Mouse (Mus musculus) right cerebral cortex, postnatal 14 days (tissue): ENCODE measurements at regions not wholly inside any gene's neighbourhood (a gene's known extent, or its start where the extent isn't known, plus 50 kb on each side); places are given as distances from the start of the nearest gene placed in this dataset.

ENCODE experiments used
- DNase-seq: peaks from one replicate; pipeline ENCODE4 v3.0.0; 2022

DNA sequence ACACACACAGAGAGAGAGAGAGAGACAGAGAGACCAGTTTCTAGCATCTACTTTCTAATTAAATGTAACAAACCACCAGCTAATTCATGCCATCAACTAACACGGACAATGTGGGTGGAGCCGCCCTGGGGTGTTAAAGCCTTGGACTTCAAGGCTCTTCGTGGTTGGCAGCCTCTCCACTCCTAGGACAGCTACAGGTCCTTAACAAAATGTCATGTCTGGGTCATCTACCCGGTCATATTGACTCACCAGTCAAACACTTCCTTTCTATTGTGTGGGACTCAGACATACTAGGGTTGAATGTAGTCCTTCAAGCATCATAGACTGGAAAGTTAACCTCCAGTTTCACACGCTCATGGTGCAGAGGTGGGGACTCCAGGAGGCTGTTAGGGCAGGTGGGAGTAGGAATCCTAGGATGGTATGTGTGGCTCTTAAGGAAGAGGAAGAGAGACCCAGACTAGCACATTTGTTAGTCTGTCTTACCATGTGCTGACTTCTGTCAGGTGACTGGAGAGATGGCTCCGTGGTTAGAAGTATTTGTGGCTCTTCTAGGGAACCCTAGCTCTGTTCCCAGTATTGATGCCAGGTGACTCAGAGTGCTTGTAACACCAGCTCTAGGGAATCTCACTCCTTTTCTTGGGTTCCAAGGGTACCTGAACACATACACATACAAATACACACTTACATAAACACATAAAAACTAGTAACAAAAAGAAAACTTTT is 155.7 kb upstream of the Rreb1 start:
- DNase-seq = no peak

- DNase-seq = no peak
Observed at GRCm38 (mm10) chr13:37624741-37625140, 153.5 kb upstream of the Rreb1 start.

DNA sequence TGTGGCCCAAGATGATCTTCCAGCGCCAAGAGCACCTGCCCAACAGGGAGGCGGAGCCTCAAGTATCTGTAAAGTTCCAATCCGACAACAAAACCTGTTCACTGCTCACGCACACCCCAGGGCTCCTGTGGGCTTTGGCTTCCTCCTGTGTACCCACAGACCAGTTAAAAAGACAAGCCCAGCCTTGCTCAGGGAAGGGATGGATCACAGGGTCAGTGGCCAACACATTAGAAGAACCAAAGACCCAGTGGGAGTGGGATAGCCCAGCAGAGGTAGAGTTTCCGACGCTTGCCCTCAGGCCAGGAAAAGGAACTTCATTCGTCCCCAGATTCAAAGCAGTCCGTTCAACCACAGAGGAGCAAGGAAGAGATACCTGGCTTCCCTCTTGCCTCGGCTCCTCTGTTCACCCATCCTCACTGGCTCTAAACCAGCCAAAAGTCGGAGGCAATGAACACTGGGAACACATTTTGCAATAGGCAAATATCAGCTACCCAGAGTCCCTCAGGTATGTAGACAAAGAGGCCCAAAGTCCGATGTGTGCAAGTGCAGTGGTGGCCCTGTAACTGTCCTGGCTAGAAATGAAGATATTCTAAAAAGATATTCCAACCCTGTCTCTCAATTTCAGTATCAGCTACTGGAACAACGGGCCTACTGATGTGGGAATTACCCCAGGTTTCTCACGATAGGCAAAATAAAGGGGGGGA is 152.5 kb upstream of the Rreb1 start:
- no peak for DNase-seq

DNA sequence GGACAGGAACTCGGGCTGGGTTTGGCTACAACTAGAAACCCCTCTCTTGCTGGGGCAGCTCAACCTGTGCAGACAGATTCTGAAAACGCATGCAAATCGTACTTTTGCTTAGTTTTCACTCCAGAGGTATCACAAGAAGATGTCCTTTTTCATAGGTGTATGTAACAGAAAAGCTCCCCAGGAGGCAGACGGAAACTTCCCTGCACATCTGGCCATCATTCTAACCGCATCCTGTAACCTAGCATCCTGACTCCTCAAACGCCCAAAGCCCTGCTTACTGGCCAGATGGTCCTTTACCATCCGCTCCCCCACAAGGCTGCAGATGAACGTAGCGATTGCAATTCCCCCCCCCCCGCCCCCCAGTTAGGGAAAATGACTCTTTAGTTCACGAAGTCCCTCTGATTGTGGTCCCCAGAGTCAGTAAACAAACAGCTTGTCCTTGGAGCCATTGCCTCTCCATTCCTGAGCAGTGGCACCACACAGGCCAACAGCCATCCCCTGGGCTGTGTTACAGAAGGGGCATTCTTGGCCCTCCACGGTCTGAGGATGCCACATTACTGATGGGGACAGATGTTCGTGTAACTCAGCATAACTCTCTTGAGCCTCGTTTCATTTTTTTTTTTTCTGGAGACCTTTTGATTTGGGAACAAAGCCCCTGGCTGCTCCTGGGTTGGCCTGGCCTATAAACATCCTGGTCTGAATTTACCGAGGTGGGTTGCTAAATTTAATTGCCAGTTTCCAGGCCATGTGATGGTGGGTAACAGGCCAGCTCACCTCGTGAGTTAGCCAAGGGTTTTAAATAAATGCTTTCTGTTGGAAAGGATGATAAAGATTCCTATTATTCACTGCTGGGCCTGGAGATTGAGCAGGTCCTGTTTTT is 149.6 kb upstream of the Rreb1 start:
- no peak for DNase-seq

DNA sequence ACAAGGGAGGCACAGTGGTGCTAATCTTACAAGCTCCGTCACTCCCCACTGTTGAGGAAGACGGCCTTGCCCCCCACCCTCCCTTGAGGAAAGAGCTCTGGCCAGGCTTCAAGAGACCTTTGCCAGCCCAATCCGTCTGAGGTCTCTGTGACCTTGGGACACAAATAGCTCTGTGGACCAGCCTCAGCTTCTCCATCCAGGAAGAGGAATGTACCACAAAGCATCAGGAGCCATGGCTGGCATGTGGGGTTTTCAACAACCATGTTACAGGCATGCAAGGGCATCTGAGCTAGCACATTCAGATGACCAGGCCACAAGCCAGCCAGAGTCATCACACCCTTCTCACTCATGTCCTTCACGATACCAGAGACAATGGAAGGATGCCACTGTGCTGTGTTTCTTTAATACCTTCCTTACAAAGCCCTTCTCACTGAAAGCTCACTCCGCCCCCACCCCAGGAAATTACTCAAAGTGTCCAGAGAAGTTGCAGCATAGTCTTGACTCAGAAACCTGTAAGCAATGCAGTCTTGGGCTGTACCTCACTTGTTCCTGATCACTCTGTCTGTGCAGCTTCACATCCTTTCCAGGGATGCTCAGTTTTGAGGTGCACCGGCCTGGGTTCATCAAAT is 148.8 kb upstream of the Rreb1 start:
- no peak for DNase-seq

GRCm38 (mm10) chr13:37632835-37633440 is 145.3 kb upstream of the Rreb1 start:
- DNase-seq = no peak

DNA sequence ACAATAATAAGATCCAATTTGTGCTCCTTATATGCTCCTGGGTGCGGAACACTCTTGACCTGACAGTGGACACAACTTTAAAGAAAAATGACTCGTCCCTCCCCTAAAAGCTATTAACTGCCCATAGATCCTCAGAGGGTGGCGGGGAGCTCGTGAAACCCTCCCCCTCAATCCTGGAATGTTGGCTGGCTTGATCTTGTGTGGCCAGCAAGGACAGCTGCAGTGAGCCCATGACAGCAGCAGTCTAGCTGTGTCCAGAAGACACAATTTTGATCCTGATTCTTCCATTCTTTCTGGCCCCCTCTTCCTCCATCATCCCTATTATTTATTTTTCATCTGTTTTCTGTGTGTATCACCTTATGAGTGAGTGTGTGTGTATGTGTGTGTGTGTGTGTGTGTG is 141.8 kb upstream of the Rreb1 start:
- DNase-seq = no peak

DNA sequence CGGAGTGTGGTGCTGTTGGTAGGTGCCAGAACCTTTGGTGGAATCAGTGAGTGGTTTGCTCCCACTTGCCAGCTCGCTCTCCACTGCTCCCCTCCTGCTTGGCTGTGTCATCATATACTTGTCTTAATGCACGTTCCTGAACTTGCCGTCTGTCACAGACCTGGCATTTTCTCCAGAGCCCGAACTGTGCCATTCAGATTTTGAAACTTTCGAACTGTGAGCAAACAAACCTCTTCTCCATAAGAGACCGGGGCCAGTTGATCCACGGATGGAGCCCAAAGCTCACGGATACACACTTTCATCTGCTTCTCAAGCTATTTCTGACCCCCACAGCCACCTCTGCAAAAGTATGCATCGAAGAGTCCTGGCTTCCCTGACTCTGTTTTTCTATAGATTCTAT is 141.0 kb upstream of the Rreb1 start:
- no peak for DNase-seq

DNA sequence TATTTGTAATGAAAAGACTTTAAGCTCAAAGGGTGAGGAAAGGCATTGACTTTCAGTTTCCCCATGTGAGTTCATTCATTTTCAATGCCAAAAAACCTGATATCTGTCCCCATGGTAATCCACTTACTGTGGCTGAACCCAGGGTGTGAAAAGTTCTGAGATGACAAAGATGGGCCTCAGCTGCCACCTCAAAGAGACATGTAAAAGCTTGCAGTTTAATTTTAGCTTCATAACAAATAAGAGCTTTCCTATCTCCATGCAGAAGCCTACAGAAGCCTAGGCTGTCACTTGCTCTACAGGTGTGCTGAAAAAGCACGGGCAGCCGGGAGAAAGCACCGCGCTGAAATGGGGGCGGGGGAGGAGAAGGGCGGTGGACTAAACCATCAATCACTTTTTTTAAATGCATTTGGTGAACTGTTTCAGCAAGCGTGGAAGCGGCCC is 140.1 kb upstream of the Rreb1 start:
- DNase-seq = no peak

GRCm38 (mm10) chr13:37642410-37643093 is 135.6 kb upstream of the Rreb1 start:
- DNase-seq = peak; percentile 15

GRCm38 (mm10) chr13:37644751-37645181 is 133.4 kb upstream of the Rreb1 start:
- no peak for DNase-seq

DNA sequence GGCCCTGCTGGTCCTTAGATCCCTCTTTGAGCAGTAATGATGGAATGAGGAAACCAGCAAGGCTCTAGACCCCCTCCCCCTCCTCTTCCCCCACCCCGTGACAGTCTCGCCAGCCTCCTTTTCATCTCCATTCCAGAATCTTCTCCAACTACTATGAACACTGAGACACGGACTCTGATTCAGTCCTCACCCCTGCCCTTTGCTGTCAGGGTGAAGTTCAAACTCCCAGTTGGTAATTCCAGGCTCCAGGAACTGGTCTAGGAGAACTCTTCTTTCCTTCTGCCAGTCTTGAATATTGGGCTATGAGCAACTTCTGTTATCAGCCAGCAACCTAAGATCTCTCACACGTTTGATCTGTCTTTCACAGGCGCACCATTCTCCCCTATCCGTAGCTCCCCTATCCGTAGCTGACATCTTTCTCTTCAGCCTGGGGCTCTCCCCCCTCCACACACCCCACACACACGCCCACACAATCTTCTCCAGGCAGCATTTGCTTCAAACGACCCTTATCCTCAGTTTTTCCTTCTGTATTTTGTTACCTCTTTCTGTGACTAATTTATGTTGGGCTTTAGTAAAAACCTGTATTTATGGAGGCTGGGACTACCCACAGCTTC is 128.6 kb upstream of the Rreb1 start:
- DNase-seq = no peak

DNA sequence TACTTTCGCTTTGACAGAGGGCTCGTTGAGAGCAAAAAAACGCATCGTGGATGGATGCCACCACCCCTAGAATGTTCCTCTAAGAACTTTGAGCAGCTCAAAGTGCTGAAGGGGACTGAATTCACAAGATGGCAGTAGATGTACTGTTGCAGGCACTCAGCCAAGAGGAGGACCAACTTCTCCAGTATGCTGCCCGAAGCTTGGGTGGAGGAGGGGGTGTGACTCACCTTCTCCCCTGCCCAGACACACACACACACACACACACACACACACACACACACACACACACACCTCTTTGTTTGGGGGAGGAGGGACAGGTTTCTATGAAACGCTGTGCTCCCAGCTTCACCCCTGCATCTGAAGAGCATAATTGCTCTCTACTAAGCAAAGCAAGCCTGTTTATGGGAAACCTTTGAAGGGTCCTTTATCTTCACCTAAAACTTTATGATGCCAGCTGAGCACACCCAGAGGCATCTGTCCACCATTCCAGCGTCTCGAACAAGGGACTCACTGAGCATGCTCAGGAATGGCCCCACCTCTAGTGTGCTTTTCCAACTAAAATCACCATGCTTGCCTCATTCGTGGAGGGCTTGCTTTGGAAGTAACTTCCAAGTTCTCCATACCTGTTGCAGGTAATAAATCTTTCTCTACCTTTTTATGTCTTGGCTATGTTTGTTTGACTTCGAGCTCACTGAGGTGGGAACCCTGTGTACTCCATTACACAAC is 126.8 kb upstream of the Rreb1 start:
- DNase-seq = no peak

DNA sequence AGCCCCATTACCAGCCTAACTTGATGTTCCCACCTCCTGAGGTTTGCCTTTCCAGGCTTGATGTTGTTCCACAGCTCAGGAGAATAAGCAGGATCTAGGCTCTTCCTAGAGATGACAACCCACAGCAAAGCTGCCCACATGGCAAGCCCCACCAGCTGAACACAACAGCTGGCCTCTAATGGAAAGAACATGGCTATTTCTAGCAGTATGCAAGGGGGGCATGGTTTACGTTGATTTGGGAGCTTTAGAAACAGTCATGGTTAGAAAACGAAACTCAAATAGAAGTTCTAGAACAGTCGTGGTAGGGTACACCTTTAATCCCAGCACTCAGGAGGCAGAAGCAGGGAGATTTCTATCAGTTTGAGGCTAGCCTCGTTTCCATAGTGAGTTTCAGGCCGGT is 123.5 kb upstream of the Rreb1 start:
- DNase-seq = no peak

DNA sequence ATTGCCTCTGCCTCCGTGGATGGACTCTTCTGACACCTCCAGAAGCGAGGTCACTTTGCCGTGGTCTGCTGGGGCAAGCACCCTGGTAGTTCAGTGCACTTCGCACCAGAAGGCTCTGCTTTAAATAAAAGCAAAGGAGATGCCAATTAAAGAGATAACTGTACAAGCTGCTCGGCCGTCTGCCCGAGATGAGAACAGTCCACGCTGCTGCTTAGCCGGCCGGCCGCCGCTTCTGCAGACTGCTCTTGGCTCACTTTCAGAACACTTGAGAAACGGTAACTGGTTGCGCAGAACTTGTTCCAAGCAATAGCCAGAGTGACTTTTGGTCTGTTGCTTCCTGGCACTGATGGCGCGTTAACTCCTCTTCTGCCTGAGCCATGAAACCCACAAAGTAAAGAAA is 121.0 kb upstream of the Rreb1 start:
- peak; percentile 42 for DNase-seq

GRCm38 (mm10) chr13:37658034-37658433 is 120.2 kb upstream of the Rreb1 start:
- no peak for DNase-seq

DNA sequence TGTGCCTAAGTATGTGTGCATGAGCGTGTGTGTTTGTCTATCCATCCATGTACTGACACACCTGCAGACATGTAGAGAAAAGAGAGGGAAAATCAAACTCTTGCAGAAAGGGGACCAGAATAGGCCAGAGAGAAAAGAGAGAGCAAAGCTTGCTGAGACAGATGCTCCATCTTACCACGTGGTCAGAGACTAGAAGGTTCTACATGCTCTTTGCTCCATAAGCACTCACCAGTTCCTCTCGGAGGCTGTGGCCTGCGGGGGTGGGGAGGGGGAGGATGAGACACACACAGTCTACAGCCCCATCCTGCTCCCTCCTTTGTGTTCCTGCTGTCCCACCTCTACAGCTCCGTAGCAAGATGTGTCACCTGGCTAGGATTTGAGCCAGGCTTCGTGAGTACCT is 119.7 kb upstream of the Rreb1 start:
- DNase-seq = no peak

GRCm38 (mm10) chr13:37660083-37660482 is 118.1 kb upstream of the Rreb1 start:
- no peak for DNase-seq

DNA sequence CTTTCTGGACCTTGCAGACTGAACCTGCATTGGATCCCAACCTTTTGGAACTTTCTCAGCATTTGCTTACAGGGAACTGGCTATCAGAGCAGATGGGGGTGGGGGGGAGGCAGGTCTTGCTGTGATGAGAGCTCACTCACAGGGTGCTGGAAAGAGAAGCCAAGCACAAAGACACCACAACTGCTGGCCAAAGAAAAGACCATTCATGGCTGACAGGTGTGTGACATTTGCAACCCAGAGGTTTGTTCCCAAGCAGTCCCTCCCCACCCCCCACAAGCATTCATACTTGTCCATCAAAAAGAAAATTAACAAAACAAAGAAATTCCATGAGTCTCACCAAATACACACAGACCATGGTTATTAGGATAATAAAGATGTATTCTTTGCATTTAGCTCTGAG is 117.5 kb upstream of the Rreb1 start:
- DNase-seq = no peak

DNA sequence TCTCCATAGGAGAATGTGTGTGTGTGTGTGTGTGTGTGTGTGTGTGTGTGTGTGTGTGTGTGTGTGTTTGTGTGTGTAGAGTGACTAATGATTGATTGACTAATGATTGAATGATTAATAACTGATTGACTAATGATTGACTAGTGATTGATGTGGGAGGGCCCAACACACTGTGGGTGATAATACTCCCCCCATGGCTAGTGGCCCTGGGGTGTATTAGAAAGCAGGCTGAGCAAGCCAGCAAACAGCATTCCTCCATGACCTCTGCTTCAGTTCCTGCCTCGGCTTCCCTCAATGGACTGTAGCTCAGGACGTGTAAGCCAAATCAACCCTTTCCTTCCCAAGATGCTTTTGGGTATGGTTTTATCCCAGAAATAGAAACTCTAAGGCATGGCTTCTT is 114.1 kb upstream of the Rreb1 start:
- no peak for DNase-seq
